Mouse (Mus musculus): ENCODE data around the gene Mcts1. TPM values are rescaled to one million over a fixed set of nuclear protein-coding genes. Genes with fewer than 3 reads are reported as not detected.

The Mcts1 gene
- polyA plus RNA-seq, 1 experiment, result 196 TPM

GRCm38 (mm10) chrX:38635638-38635931, 35.2 kb downstream of the Mcts1 start:
- 0 out of 2 replicates have a peak overlapping the region, but pooled peaks have one; percentile 65 for H3K27ac ChIP-seq (replicated peaks; ENCODE audit: low read depth, low read length)
- H3K4me1 ChIP-seq (ENCODE audit: control insufficient read depth, insufficient read depth, insufficient read length, low read length), result no peaks in the 10 kb centered on the region

GRCm38 (mm10) chrX:38641435-38641834, 41.1 kb downstream of the Mcts1 start:
- Histone ChIP-seq H3K4me3 (ENCODE audit: insufficient read depth, low read depth, low read length) (no peak overlapping the region), H3K4me1 (ENCODE audit: control insufficient read depth, insufficient read depth, insufficient read length, low read length) (no peaks in the 10 kb centered on the region), H3K27ac (replicated peaks; ENCODE audit: low read depth, low read length) (no peak overlapping the region)

More at GRCm38 (mm10) chrX:38635638-38635931, 35.2 kb downstream of the Mcts1 start:
- H3K4me3 ChIP-seq (ENCODE audit: insufficient read depth, low read depth, low read length), result peak overlapping the region; percentile 56

GRCm38 (mm10) chrX:38642183-38642582, 41.8 kb downstream of the Mcts1 start:
- no peak overlapping the region for H3K27ac ChIP-seq (replicated peaks; ENCODE audit: low read depth, low read length)
- no peaks in the 10 kb centered on the region for H3K4me1 ChIP-seq (ENCODE audit: control insufficient read depth, insufficient read depth, insufficient read length, low read length)
- H3K4me3 ChIP-seq (ENCODE audit: insufficient read depth, low read depth, low read length), result no peak overlapping the region

GRCm38 (mm10) chrX:38650404-38651039, 50.1 kb downstream of the Mcts1 start:
- H3K4me1 ChIP-seq (ENCODE audit: control insufficient read depth, insufficient read depth, insufficient read length, low read length), result no peaks in the 10 kb centered on the region
- no peak overlapping the region for H3K27ac ChIP-seq (replicated peaks; ENCODE audit: low read depth, low read length)
- H3K4me3 ChIP-seq (ENCODE audit: insufficient read depth, low read depth, low read length), result no peak overlapping the region

- Histone ChIP-seq H3K4me3 (ENCODE audit: insufficient read depth, low read depth, low read length) (no peak overlapping the region), H3K27ac (replicated peaks; ENCODE audit: low read depth, low read length) (no peak overlapping the region), H3K4me1 (ENCODE audit: control insufficient read depth, insufficient read depth, insufficient read length, low read length) (no peaks in the 10 kb centered on the region)
Observed at GRCm38 (mm10) chrX:38651167-38651566, 50.8 kb downstream of the Mcts1 start.

- Histone ChIP-seq H3K4me1 (ENCODE audit: control insufficient read depth, insufficient read depth, insufficient read length, low read length) (no peaks in the 10 kb centered on the region), H3K4me3 (ENCODE audit: insufficient read depth, low read depth, low read length) (no peak overlapping the region), H3K27ac (replicated peaks; ENCODE audit: low read depth, low read length) (no peak overlapping the region)
Observed at GRCm38 (mm10) chrX:38653181-38653580, 52.8 kb downstream of the Mcts1 start.

- no peak overlapping the region for H3K4me3 ChIP-seq (ENCODE audit: insufficient read depth, low read depth, low read length)
- H3K27ac ChIP-seq (replicated peaks; ENCODE audit: low read depth, low read length), result no peak overlapping the region
- H3K4me1 ChIP-seq (ENCODE audit: control insufficient read depth, insufficient read depth, insufficient read length, low read length), result no peaks in the 10 kb centered on the region
Observed at GRCm38 (mm10) chrX:38654681-38655080, 54.3 kb downstream of the Mcts1 start.

GRCm38 (mm10) chrX:38656206-38656883, 56.0 kb downstream of the Mcts1 start:
- H3K4me3 ChIP-seq (ENCODE audit: insufficient read depth, low read depth, low read length), result no peak overlapping the region
- no peak overlapping the region for H3K27ac ChIP-seq (replicated peaks; ENCODE audit: low read depth, low read length)
- H3K4me1 ChIP-seq (ENCODE audit: control insufficient read depth, insufficient read depth, insufficient read length, low read length), result no peaks in the 10 kb centered on the region

Other genes starting within 250 kb of the Mcts1 start
- gene Lamp2, start 144.1 kb upstream of the Mcts1 start, polyA plus RNA-seq (2012; ENCODE audit: insufficient read depth, insufficient read length, missing spikeins), result 115 and 142 TPM in 2 replicates
- gene Cul4b, start 24.4 kb upstream of the Mcts1 start, polyA plus RNA-seq (2012; ENCODE audit: insufficient read depth, insufficient read length, missing spikeins), result 21.8 and 26.3 TPM in 2 replicates
- 18.8 and 24.8 TPM in 2 replicates for gene C1galt1c1, start 34.5 kb downstream of the Mcts1 start, polyA plus RNA-seq (2012; ENCODE audit: insufficient read depth, insufficient read length, missing spikeins)
- not detected in 2 replicates for gene 6030498E09Rik, start 172.1 kb downstream of the Mcts1 start, polyA plus RNA-seq (2012; ENCODE audit: insufficient read depth, insufficient read length, missing spikeins)